Mouse (Mus musculus): Measurements from ENCODE around the gene Gm20532. TPM values are rescaled to one million over a fixed set of nuclear protein-coding genes. Genes with fewer than 3 reads are reported as not detected.

The Gm20532 gene
- polyA plus RNA-seq (2012; rRNA removed) = not detected in 2 replicates

DNA sequence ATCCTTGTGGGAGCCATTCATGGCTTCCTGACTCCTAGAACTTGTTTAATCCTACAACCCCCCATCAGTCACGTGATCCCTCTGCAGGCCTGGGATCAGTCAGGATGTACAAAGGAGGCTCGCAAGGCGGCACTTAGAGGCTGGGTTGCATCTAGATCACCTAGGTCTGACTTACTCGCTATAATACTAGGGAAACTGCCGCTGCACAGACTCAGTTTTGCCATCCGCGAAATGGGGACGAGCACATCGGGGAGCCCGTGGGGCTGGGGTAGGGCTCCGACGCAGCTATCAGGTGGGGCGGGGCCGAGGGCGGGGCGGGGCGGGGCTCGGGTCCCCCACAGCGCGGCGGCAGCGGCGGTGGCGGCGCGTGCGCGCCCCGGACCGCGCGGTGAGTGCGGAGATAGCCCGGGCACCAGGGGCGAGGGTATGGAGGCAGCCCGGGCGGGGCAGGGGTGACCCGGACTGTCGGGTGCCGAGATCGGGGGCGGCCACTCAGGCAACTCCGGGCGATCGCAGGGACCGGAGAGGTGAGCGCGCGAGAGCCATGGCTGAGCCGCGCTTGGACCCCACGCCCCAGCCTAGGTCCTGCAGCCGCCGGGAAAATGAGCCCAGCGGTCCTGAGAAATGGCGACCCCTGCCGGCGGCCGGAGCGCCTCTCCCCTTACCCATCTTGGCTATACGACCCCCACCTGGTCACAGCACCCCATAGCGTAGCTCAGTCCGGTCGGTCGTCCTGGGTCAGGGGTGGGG lies at the start of gene Gm20532:
TSS of gene Gm20532 (plus strand) at position 346 of the 750 bp plus-strand sequence.
- Histone ChIP-seq H3K27ac (ENCODE audit: insufficient read depth, low read length) (no peak within 1 kb of the TSS; the same call in 1 of the 2 replicates), H3K4me3 (ENCODE audit: extremely low read depth, insufficient read depth, insufficient read length) (peak within 1 kb of the TSS; percentile 57), H3K4me1 (ENCODE audit: control insufficient read depth, insufficient read depth, insufficient read length) (peaks cover 3% of the 10 kb centered on the region; the same call in 1 of the 2 replicates), H3K27me3 (ENCODE audit: control insufficient read depth, insufficient read depth, low read length) (no peaks in the 10 kb centered on the region), H3K36me3 (ENCODE audit: control insufficient read depth, insufficient read depth, low read length) (no peaks in the 10 kb centered on the region)
- WGBS = 2% methylated on average over 64 of the region's 65 CpGs
- DNase-seq (ENCODE audit: low read depth in 1 of 2, low spot score in 2 of 2) = peak in 1 of 2 experiments; percentile 56
- TF ChIP-seq POLR2A (IDR thresholded peaks at IDR 0.05; ENCODE audit: low read depth, low read length) (no peak), CTCF (IDR thresholded peaks at IDR 0.05; ENCODE audit: extremely low read depth, insufficient read depth, insufficient read length, insufficient replicate concordance) (peak; percentile 33; the same call in 1 of the 2 replicates)

DNA sequence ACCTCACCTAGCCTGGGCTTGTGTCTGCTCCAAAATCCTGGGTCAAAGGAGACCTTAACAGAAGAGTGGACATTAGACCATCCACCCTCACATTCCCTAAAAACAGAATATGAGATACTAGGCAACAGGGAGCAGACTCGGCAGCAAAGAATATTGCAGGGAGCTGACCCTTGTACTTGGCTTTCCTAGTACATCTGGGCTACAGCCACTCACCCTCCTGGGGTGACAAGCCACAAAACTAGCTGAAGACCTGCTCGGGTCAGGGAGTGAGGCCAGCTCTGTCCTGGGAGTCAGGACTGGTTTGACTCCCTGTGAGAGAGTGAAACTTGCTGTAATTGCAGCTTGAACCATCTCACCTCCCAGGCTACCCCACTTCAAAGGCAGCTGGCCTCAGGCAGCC lies 46.9 kb upstream of the Gm20532 start:
- 83% methylated on average over 2 of the region's 2 CpGs for WGBS
- Histone ChIP-seq H3K27me3 (ENCODE audit: control insufficient read depth, insufficient read depth, low read length) (no peaks in the 10 kb centered on the region), H3K4me3 (ENCODE audit: extremely low read depth, insufficient read depth, insufficient read length) (no peak overlapping the region), H3K27ac (ENCODE audit: insufficient read depth, low read length) (no peak overlapping the region), H3K36me3 (ENCODE audit: control insufficient read depth, insufficient read depth, low read length) (no peaks in the 10 kb centered on the region), H3K4me1 (ENCODE audit: control insufficient read depth, insufficient read depth, insufficient read length) (no peaks in the 10 kb centered on the region)
- DNase-seq (ENCODE audit: low read depth in 1 of 2, low spot score in 2 of 2) = no peak
- TF ChIP-seq CTCF (IDR thresholded peaks at IDR 0.05; ENCODE audit: extremely low read depth, insufficient read depth, insufficient read length, insufficient replicate concordance) (no peak), POLR2A (IDR thresholded peaks at IDR 0.05; ENCODE audit: low read depth, low read length) (no peak)

DNA sequence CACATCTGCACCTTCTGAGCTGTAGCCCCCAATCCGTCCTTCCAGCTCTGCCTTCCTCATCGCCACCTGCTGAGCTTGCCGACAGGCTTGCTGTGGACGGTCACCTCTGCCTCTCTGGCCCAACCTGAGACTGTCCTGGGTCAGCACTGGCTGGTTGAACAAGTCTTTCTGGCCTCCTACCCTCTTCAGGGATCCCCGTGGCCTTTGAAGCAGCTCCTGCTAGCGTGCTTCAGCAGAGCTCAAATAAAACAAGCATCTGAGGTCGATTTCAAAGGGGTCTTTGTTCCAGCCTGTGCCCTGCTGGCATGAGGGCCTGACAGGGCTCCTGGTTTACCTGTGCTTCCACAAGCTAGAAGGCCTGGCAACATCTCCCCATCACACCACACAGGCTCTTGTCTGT lies 45.7 kb upstream of the Gm20532 start:
- WGBS = 76% methylated on average over 7 of the region's 7 CpGs
- Histone ChIP-seq H3K36me3 (ENCODE audit: control insufficient read depth, insufficient read depth, low read length) (no peaks in the 10 kb centered on the region), H3K27ac (ENCODE audit: insufficient read depth, low read length) (no peak overlapping the region), H3K4me1 (ENCODE audit: control insufficient read depth, insufficient read depth, insufficient read length) (no peaks in the 10 kb centered on the region), H3K4me3 (ENCODE audit: extremely low read depth, insufficient read depth, insufficient read length) (no peak overlapping the region), H3K27me3 (ENCODE audit: control insufficient read depth, insufficient read depth, low read length) (no peaks in the 10 kb centered on the region)
- DNase-seq (ENCODE audit: low read depth in 1 of 2, low spot score in 2 of 2) = no peak
- TF ChIP-seq CTCF (IDR thresholded peaks at IDR 0.05; ENCODE audit: extremely low read depth, insufficient read depth, insufficient read length, insufficient replicate concordance) = no peak
- TF ChIP-seq POLR2A (IDR thresholded peaks at IDR 0.05; ENCODE audit: low read depth, low read length) = no peak

DNA sequence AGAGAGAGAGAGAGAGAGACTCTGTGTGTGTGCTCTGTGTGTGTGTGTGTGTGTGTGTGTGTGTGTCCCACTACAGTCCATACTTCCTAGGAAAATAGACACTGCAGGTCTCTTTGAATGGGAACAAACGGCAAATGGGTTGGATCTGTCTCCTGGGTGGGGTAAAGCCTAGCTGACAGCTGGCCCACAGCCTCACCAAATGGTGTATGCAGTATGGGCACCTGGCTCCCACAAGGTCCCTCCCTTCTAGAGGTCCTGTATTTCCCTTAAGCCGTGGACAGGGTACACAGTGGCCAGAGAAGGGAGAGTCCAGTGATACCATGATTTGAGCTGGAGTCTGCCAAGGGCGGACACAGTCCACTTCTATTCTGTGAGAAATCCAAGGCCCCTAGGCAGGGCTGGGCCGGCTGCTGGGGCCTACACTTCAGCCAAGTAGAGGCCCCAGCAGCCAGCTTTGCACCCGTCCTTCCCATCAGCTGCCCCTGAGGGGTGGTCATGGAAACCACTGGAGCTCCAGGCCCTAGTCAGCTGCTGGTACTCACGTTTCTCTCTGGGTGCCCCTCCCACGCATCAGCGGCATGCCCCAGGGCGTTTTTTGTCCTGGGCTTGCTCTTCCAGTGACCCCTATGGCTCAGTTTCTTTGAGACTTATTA lies 45.1 kb upstream of the Gm20532 start:
- WGBS = 73% methylated on average over 9 of the region's 9 CpGs

DNA sequence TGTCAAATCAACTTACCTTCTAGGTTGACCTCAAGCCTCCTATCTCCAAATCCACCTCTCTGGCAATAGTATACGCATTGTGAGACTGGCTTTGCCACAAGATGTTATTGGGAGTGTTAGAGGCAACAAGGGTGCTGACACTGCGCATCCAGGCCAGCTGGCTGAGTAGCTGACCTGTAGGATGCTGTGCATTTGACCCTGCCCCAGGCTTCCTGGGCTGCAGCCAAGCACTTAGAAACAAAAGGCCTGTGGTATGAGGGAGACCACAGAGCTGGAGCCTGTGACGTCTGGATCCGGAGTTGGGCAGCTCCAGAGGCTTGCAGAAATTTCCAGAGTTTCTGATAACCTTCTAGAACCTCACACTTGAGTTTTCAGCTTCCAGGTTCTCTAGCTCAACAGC lies 43.3 kb upstream of the Gm20532 start:
- Histone ChIP-seq H3K36me3 (ENCODE audit: control insufficient read depth, insufficient read depth, low read length) (no peaks in the 10 kb centered on the region), H3K4me3 (ENCODE audit: extremely low read depth, insufficient read depth, insufficient read length) (no peak overlapping the region), H3K27ac (ENCODE audit: insufficient read depth, low read length) (no peak overlapping the region; the same call in 1 of the 2 replicates), H3K27me3 (ENCODE audit: control insufficient read depth, insufficient read depth, low read length) (no peaks in the 10 kb centered on the region), H3K4me1 (ENCODE audit: control insufficient read depth, insufficient read depth, insufficient read length) (no peaks in the 10 kb centered on the region)
- TF ChIP-seq CTCF (IDR thresholded peaks at IDR 0.05; ENCODE audit: extremely low read depth, insufficient read depth, insufficient read length, insufficient replicate concordance) (no peak), POLR2A (IDR thresholded peaks at IDR 0.05; ENCODE audit: low read depth, low read length) (no peak)
- DNase-seq (ENCODE audit: low read depth in 1 of 2, low spot score in 2 of 2) = no peak
- 72% methylated on average over 4 of the region's 4 CpGs for WGBS

More for the DNA sequence above, 45.1 kb upstream of the Gm20532 start:
- TF ChIP-seq POLR2A (IDR thresholded peaks at IDR 0.05; ENCODE audit: low read depth, low read length) (no peak), CTCF (IDR thresholded peaks at IDR 0.05; ENCODE audit: extremely low read depth, insufficient read depth, insufficient read length, insufficient replicate concordance) (no peak)
- H3K4me1 ChIP-seq (ENCODE audit: control insufficient read depth, insufficient read depth, insufficient read length) = no peaks in the 10 kb centered on the region
- H3K36me3 ChIP-seq (ENCODE audit: control insufficient read depth, insufficient read depth, low read length) = no peaks in the 10 kb centered on the region
- no peak for DNase-seq (ENCODE audit: low read depth in 1 of 2, low spot score in 2 of 2)
- H3K27me3 ChIP-seq (ENCODE audit: control insufficient read depth, insufficient read depth, low read length) = no peaks in the 10 kb centered on the region
- H3K4me3 ChIP-seq (ENCODE audit: extremely low read depth, insufficient read depth, insufficient read length) = no peak overlapping the region
- no peak overlapping the region for H3K27ac ChIP-seq (ENCODE audit: insufficient read depth, low read length)

DNA sequence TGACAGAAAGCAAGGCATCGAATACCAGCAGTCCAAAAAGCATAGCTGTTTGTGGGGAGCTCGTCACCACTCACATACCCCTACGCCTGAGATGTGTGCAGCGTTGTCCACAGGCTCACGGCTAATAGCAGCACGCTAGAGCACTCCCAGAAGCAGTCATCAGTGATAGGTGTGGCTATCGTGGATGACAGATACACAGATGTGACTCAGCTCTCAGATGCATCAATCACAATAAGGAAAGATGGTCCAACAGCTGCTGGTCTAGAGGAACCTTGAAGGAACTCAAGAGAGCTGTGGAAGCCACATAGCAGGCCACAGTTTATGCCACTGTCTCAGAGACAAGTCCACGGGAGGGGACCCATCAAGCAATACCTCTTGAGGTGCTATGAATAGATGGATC lies 42.7 kb upstream of the Gm20532 start:
- Histone ChIP-seq H3K4me1 (ENCODE audit: control insufficient read depth, insufficient read depth, insufficient read length) (no peaks in the 10 kb centered on the region), H3K36me3 (ENCODE audit: control insufficient read depth, insufficient read depth, low read length) (no peaks in the 10 kb centered on the region), H3K4me3 (ENCODE audit: extremely low read depth, insufficient read depth, insufficient read length) (no peak overlapping the region), H3K27ac (ENCODE audit: insufficient read depth, low read length) (no peak overlapping the region; the same call in 1 of the 2 replicates), H3K27me3 (ENCODE audit: control insufficient read depth, insufficient read depth, low read length) (no peaks in the 10 kb centered on the region)
- 74% methylated on average over 8 of the region's 8 CpGs for WGBS
- TF ChIP-seq POLR2A (IDR thresholded peaks at IDR 0.05; ENCODE audit: low read depth, low read length) = no peak
- no peak for TF ChIP-seq CTCF (IDR thresholded peaks at IDR 0.05; ENCODE audit: extremely low read depth, insufficient read depth, insufficient read length, insufficient replicate concordance)
- no peak for DNase-seq (ENCODE audit: low read depth in 1 of 2, low spot score in 2 of 2)
